Mouse (Mus musculus) intestine, embryonic 16.5 days (tissue): ENCODE results near the gene Prdm13. TPM values are rescaled to one million over a fixed set of nuclear protein-coding genes. Genes with fewer than 3 reads are reported as not detected.

Source experiments
- ATAC-seq: fragments of 200-750 bp; cut with Nextera tagmentation; 2 replicates; pipeline ENCODE4 v1.8.0; 2017; ENCODE audit warnings: moderate TSS enrichment, moderate library complexity
- H3K27ac ChIP-seq: fragments of 300-500 bp; sonication (generic); 2 replicates; pipeline ENCODE4 v1.5.1; 2014; ENCODE audit warnings: mild to moderate bottlenecking, low read length
- H3K27me3 ChIP-seq: fragments of 300-500 bp; sonication (generic); replicated peaks from 2 replicates; pipeline ENCODE4 v1.6.1; 2014; ENCODE audit warnings: low read length, control low read depth, mixed read lengths; ENCODE audit not compliant: control insufficient read depth, insufficient read depth
- H3K36me3 ChIP-seq: fragments of 300-500 bp; sonication (generic); 2 replicates; pipeline ENCODE4 v1.6.1; 2014; ENCODE audit warnings: low read length, control low read depth; ENCODE audit not compliant: control insufficient read depth, insufficient read depth
- H3K4me1 ChIP-seq: fragments of 300-500 bp; sonication (generic); 2 replicates; pipeline ENCODE4 v1.6.1; 2014; ENCODE audit warnings: low read length, control low read depth, mixed read lengths; ENCODE audit not compliant: control insufficient read depth, insufficient read depth
- H3K4me2 ChIP-seq: fragments of 300-500 bp; sonication (generic); 2 replicates; pipeline ENCODE4 v1.6.1; 2014; ENCODE audit warnings: low read depth, low read length, control low read depth
- H3K4me3 ChIP-seq: fragments of 300-500 bp; sonication (generic); 2 replicates; pipeline ENCODE4 v1.5.1; 2014; ENCODE audit warnings: mild to moderate bottlenecking, low read length
- H3K9ac ChIP-seq: fragments of 300-500 bp; sonication (generic); 2 replicates; pipeline ENCODE4 v1.6.1; 2014; ENCODE audit warnings: low read depth, low read length
- H3K9me3 ChIP-seq: fragments of 300-500 bp; sonication (generic); 2 replicates; pipeline ENCODE4 v1.6.1; 2016; ENCODE audit warnings: low read length, control low read depth; ENCODE audit not compliant: control insufficient read depth
- WGBS: fragments of 180-500 bp; shearing (Covaris S2); extraction: QIAGEN DNeasy Blood & Tissue Kit; methylation state at CpG from one replicate; pipeline ENCODE4 v1.1.7; 2014; 5-methylcytosine and 5-hydroxymethylcytosine counted together
- polyA plus RNA-seq: library from polyadenylated mRNA; unstranded; fragments of >200 nt; fragmentation: Nextera tagmentation; extraction: Ambion mirVana; gene quantifications from 2 replicates; pipeline ENCODE4 v1.2.1, GENCODE M21; 2015

The Prdm13 gene
- not detected in 2 replicates for polyA plus RNA-seq

GRCm38 (mm10) chr4:21685595-21686091 lies at the start of gene Prdm13:
TSS of gene Prdm13 (minus strand) at chr4:21685963.
- Histone ChIP-seq H3K4me1 (peaks cover 10% of the 10 kb centered on the region; the same call in 1 of the 2 replicates), H3K27ac (no peak within 1 kb of the TSS), H3K4me2 (no peak within 1 kb of the TSS), H3K36me3 (no peaks in the 10 kb centered on the region), H3K9ac (no peak within 1 kb of the TSS), H3K27me3 (peaks cover 84% of the 10 kb centered on the region), H3K9me3 (no peaks in the 10 kb centered on the region), H3K4me3 (no peak within 1 kb of the TSS)
- no peak for ATAC-seq
- under 1% methylated on average over 38 of the region's 38 CpGs for WGBS

DNA sequence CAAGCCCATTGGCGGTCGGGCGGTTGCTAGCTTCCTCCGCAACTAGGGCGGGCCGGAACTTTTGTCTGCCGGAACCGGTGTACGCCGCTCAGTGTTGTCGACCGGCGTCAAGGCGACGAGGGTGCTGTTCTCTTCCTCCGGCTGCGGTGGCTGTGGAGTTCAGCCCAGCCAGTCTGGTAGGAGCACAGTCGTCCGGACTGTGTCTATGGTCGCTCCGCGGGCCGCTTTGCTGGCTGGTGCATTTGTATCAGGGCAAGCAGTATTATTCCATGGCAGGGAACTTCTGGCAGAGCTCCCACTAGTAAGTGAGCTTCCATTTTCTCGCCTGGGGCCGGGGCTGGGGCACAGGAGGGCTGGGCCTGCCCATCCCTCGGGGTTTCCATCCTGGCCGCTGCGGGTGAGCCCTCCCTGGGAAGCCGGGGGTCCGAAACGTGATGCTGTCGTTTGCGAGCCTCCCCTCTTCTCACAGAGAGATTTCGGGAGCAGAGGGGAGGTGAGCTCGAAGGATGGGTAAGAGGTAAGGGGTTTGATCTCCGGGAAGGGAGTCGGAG lies 41.9 kb upstream of the Prdm13 start, which contains the start of gene Ccnc:
Gene Ccnc (plus strand): TSS at position 87 of the 551 bp plus-strand sequence.
- H3K4me3 ChIP-seq = peak within 1 kb of the TSS; percentile 88
- peak within 1 kb of the TSS; percentile 84 for H3K27ac ChIP-seq
- peak; percentile 99 for ATAC-seq
- under 1% methylated on average over 37 of the region's 37 CpGs for WGBS
- H3K4me2 ChIP-seq = peak within 1 kb of the TSS; percentile 78
- no peaks in the 10 kb centered on the region for H3K36me3 ChIP-seq
- peak within 1 kb of the TSS; percentile 85 for H3K9ac ChIP-seq
- H3K4me1 ChIP-seq = peaks cover 4% of the 10 kb centered on the region
- no peaks in the 10 kb centered on the region for H3K27me3 ChIP-seq
- H3K9me3 ChIP-seq = no peaks in the 10 kb centered on the region

- Histone ChIP-seq H3K9ac (peak overlapping the region; percentile 85), H3K4me2 (peak overlapping the region; percentile 78), H3K27me3 (no peaks in the 10 kb centered on the region), H3K4me3 (peak overlapping the region; percentile 88), H3K27ac (peak overlapping the region; percentile 84), H3K9me3 (no peaks in the 10 kb centered on the region), H3K4me1 (peaks cover 4% of the 10 kb centered on the region), H3K36me3 (no peaks in the 10 kb centered on the region)
- WGBS = 1% methylated on average over 22 of the region's 22 CpGs
- ATAC-seq = peak; percentile 61
These were observed 41.3 kb upstream of the Prdm13 start for GRCm38 (mm10) chr4:21726912-21727614.

- 56% methylated on average over 7 of the region's 7 CpGs for WGBS
- Histone ChIP-seq H3K9ac (no peak overlapping the region), H3K27ac (no peak overlapping the region), H3K4me1 (no peaks in the 10 kb centered on the region), H3K4me2 (no peak overlapping the region), H3K36me3 (no peaks in the 10 kb centered on the region), H3K4me3 (no peak overlapping the region), H3K27me3 (no peaks in the 10 kb centered on the region), H3K9me3 (no peaks in the 10 kb centered on the region)
- no peak for ATAC-seq
These were observed 37.1 kb upstream of the Prdm13 start for GRCm38 (mm10) chr4:21722752-21723334.

- Histone ChIP-seq H3K36me3 (no peaks in the 10 kb centered on the region), H3K9me3 (no peaks in the 10 kb centered on the region), H3K4me3 (no peak overlapping the region), H3K27ac (no peak overlapping the region), H3K4me2 (0 out of 2 replicates have a peak overlapping the region, but pooled peaks have one; percentile 1), H3K9ac (no peak overlapping the region), H3K4me1 (no peaks in the 10 kb centered on the region), H3K27me3 (no peaks in the 10 kb centered on the region)
- ATAC-seq = peak; percentile 97
- 5% methylated on average over 13 of the region's 13 CpGs for WGBS
These were observed 26.4 kb upstream of the Prdm13 start for GRCm38 (mm10) chr4:21712147-21712546.

GRCm38 (mm10) chr4:21705046-21705445 lies 19.3 kb upstream of the Prdm13 start:
- ATAC-seq = no peak
- H3K9ac ChIP-seq = no peak overlapping the region
- H3K36me3 ChIP-seq = no peaks in the 10 kb centered on the region

GRCm38 (mm10) chr4:21695638-21696254 lies 10.0 kb upstream of the Prdm13 start:
- no peaks in the 10 kb centered on the region for H3K9me3 ChIP-seq
- 27% methylated on average over 7 of the region's 7 CpGs for WGBS
- H3K36me3 ChIP-seq = no peaks in the 10 kb centered on the region
- no peak overlapping the region for H3K4me2 ChIP-seq
- H3K27me3 ChIP-seq = peaks cover 13% of the 10 kb centered on the region
- no peaks in the 10 kb centered on the region for H3K4me1 ChIP-seq
- ATAC-seq = no peak
- no peak overlapping the region for H3K4me3 ChIP-seq
- H3K9ac ChIP-seq = no peak overlapping the region
- H3K27ac ChIP-seq = no peak overlapping the region

More at GRCm38 (mm10) chr4:21705046-21705445, 19.3 kb upstream of the Prdm13 start:
- Histone ChIP-seq H3K4me2 (no peak overlapping the region), H3K27me3 (no peaks in the 10 kb centered on the region), H3K4me3 (no peak overlapping the region), H3K4me1 (no peaks in the 10 kb centered on the region), H3K9me3 (no peaks in the 10 kb centered on the region), H3K27ac (no peak overlapping the region)
- 40% methylated on average over 1 of the region's 1 CpGs for WGBS

GRCm38 (mm10) chr4:21690221-21690620 lies 4.5 kb upstream of the Prdm13 start:
- H3K4me1 ChIP-seq = peaks cover 10% of the 10 kb centered on the region; the same call in 1 of the 2 replicates
- H3K9me3 ChIP-seq = no peaks in the 10 kb centered on the region
- no peak overlapping the region for H3K9ac ChIP-seq
- ATAC-seq = no peak
- peaks cover 58% of the 10 kb centered on the region for H3K27me3 ChIP-seq
- H3K36me3 ChIP-seq = no peaks in the 10 kb centered on the region
- no peak overlapping the region for H3K4me2 ChIP-seq
- no peak overlapping the region for H3K27ac ChIP-seq
- no peak overlapping the region for H3K4me3 ChIP-seq
- WGBS = 11% methylated on average over 7 of the region's 7 CpGs

- H3K27me3 ChIP-seq = peaks cover 65% of the 10 kb centered on the region
- no peak for ATAC-seq
- H3K4me1 ChIP-seq = peaks cover 10% of the 10 kb centered on the region; the same call in 1 of the 2 replicates
- WGBS = 2% methylated on average over 18 of the region's 18 CpGs
- no peaks in the 10 kb centered on the region for H3K36me3 ChIP-seq
- peak overlapping the region; percentile 54; the same call in 1 of the 2 replicates for H3K4me3 ChIP-seq
- H3K9ac ChIP-seq = no peak overlapping the region
- H3K9me3 ChIP-seq = no peaks in the 10 kb centered on the region
- no peak overlapping the region for H3K4me2 ChIP-seq
- H3K27ac ChIP-seq = no peak overlapping the region
These were observed 3.8 kb upstream of the Prdm13 start for GRCm38 (mm10) chr4:21689492-21689941.
